Mouse (Mus musculus): Measurements from ENCODE around the gene Rnf145. TPM values are rescaled to one million over a fixed set of nuclear protein-coding genes. Genes with fewer than 3 reads are reported as not detected.
A peak's percentile ranks its signal among the peaks of the same experiment; 100 is the strongest.

The Rnf145 gene
- total RNA-seq, 2 experiments from 2014 or later: 95.9 to 106 TPM

DNA sequence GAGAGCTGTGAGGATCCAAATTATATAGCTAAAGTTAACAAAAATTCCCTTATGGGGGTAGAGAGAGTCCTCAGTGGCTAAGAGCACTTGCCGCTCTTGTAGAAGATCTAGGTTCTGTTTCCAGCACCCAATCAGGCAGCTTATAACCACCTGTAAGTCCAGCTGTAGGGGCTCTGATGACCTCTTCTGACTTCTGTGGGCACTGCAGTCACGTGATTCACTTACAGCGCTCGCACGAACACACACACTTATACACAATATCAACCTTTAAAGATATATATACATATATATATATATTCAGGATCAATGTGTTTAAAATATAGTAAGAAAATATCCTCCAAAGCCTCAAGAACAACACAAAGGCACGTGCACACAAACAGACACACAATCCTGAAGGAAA, 74.3 kb downstream of the Rnf145 start:
- intact Hi-C loops (cut with DNase I): no loop called here
- no peak for DNase-seq (ENCODE audit: extremely low spot score in 1 of 2, low spot score in 2 of 2)

DNA sequence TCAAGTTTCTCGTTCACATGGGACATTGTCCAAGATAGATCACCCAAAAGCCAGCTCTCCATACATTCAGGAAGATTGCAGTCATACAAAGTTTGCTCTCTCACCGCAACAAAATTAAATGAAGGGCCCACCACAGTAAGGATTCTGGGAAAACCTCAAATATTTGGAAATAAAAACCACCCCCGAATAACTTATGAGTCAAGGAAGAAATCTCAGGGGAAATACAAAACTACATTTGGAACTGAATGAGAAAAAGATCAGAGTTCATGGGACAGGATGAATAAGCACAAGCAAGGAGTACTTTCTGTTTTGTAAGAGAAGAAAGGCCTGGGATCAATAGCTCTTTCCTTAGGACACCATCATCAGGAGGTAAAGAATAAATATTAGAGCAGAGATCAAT, 76.0 kb downstream of the Rnf145 start:
- intact Hi-C loops (cut with DNase I): no loop called here
- no peak for DNase-seq (ENCODE audit: extremely low spot score in 1 of 2, low spot score in 2 of 2)

DNA sequence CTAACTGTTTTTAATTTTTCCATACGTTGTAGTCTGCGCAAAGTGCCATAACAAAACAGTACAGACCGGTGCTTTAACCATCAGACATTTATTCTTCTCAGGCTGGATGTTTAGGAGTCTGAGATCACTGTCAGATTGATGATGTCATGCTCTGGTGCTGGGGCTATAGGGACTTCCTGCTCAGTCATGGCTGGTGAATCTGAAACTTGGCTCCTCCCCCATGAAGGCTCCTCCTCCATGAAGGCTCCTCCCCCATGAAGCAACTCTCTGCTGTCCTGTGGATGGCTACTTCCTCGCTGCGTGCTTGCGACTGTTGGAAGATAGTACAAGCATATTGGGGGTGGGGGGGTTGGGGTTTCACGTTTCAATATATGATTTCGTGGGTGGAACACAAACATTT, 88.1 kb downstream of the Rnf145 start:
- DNase-seq (ENCODE audit: extremely low spot score in 1 of 2, low spot score in 2 of 2): no peak
- intact Hi-C loops (cut with DNase I): no loop called here

DNA sequence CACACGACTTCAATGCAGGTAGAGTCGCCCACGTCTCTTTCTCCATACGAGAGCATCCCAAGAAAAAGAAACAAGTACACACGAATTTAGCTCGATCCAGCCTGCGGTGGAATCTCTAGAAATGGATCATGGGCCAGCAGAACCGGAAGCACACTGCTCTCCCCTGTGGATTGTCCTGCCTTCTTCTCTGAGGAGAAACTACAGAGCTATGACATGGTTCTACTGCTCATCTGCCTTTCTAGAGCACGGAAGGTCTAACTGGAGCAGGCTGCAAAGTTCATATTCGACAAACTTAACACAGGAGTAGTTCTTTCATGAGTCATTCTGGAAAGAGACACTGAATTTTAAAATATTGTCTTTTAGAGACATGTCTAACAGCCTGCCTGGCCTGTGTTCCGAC, 89.9 kb downstream of the Rnf145 start:
- no peak for DNase-seq (ENCODE audit: extremely low spot score in 1 of 2, low spot score in 2 of 2)
- intact Hi-C loops (cut with DNase I): no loop called here

DNA sequence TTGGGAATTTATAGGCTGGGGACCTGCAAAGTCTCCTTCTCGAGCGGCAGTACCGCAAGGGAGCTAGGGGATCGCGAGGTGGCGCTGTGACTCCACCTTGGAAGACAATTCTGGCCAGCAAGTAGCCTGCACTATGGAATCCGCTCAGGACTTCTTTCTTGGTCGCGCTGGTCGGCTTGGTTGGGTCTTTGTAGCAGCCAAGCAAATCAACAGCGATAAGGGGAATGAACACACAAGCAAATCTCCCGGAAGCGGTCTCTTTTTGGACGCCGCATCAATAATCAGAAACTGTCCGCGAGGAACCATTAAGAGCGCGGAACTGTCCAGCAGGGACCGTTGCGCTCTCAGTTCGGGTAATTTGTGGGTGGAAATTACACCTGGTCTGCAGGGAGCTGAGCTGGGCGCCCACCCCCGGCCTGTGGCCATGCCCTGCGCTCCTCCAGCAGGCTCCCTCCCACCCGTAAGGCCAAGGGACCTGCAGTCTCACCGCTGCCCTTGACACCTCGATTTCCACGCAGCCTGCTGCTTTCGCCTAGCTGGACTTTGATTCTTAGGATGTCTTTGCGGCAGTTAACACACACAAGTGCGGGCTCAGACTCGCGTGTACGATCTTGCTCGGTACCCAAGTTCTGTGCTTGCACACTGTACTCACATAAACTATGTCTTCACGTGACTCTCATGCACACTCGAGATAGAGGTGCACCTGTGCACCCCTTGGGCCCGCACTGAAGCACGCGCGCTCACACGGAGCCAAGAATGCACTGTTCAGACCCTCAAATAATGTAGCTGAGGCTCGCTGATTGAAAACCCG, 92.4 kb downstream of the Rnf145 start:
- intact Hi-C loops (cut with DNase I): loop anchor here (2.0 to 10.0 kb wide), 4 partner anchors 174 to 1271 kb away; no protein-coding TSS in a partner anchor
- DNase-seq (ENCODE audit: extremely low spot score in 1 of 2, low spot score in 2 of 2): peak; percentile 85 to 90

DNA sequence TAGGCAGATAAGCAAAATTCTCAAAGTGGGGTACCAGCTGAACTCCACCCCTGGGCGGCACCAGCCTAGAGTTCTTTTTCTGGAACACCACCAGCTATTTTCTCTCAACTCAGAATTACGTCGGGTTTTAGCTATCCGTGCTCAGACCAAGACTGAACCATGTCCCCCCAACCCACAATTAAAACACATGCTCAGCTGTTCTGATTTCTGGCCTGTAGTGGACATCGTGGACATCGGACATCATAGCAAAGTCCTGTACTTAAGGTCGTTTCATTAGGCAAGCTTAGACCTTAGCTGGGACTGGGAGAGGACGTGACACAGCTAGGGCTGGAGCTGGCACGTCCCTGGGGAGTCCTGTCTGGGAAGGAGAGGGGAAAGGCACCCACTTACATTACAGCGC, 93.4 kb downstream of the Rnf145 start:
- intact Hi-C loops (cut with DNase I): loop anchor here (5.0 to 10.0 kb wide), 3 partner anchors 173 to 1270 kb away; no protein-coding TSS in a partner anchor
- DNase-seq (ENCODE audit: extremely low spot score in 1 of 2, low spot score in 2 of 2): no peak

DNA sequence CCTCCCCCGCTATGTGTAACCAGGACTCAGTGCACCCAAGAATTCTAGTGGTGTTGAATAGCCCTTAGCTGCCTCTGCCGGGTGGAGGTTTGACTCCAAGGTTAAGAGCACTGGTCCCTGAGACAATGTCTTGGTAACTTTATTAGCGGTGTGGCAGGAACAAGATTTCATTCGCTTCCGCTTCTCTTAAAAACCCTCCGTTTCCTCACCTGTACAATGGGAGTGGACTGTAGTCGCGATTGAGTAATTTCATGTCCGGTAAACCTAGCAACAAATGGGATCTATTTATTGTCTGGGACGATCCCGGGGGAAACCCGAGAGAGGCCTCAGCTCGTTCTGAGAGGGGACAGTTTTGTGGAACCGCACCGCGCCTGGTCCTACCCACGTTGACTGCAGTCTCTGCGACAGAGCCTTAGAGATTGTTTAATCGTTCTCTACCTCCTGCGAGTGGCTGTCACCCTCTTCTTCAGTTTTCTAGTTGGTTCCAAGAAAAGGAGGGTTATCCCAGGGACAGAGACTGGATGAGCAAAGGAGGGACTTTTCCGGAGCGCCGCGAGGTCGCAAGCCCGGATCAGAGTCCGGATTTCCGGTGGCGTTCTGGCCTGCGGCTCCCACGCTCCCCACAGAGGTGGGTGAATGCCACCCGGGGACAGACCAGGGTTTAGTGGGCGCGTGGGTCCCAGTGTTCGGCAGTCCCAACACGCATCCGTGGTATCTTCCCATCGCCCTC, 94.1 kb downstream of the Rnf145 start:
- DNase-seq (ENCODE audit: extremely low spot score in 1 of 2, low spot score in 2 of 2): peak in 1 of 2 experiments; percentile 56
- intact Hi-C loops (cut with DNase I): loop anchor here (5.0 to 10.0 kb wide), 3 partner anchors 172 to 1269 kb away; no protein-coding TSS in a partner anchor

DNA sequence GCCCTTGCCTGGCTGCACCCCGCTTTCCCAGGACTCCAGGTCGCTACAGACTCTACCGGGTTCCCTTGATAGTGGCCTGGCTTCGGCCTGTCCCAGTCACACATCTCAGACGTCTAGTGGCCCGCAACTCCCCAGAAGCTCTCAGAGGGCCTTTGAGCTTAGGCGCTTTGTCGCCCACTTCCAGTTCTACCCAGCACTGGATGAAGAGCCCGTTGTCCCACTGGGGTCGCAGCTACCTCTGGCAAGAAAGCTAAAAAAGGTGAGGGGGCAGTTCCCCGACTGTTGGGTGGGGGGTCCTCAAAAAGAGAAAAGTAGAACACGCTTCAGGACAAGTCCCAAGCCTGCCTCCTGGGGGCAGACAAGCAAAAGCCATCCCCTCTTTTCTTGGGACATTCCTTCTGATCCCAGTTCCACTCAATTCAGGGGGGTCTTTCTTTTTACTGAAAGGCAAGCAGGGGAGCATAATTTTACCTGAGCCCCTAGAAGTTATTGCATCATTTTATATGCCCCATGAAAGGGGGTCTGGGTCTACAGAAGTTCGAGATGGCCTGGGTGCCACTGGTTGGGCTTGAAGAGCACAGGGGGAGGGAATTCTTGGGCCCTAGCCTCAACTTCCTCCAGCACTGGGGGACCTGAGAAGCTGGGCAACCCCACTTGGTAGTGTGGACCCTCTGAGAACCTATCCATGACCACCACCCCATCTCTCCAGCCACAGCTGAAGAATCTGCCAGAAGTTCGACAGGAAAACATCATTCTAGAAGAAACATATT, 94.8 kb downstream of the Rnf145 start:
- intact Hi-C loops (cut with DNase I): loop anchor here (5.0 to 10.0 kb wide), 3 partner anchors 171 to 1269 kb away; no protein-coding TSS in a partner anchor
- peak in 1 of 2 experiments; percentile 22 for DNase-seq (ENCODE audit: extremely low spot score in 1 of 2, low spot score in 2 of 2)

Small RNAs within 50 kb of the gene (microRNA-seq; reads per million reads assigned to microRNA genes)
- gene Gm22121: not detected

Other genes with a start within 250 kb of the Rnf145 start
- not detected for gene Il12b, start 118.9 kb upstream of the Rnf145 start, total RNA-seq (2021)
- gene Ublcp1, start 48.5 kb upstream of the Rnf145 start, total RNA-seq (2021): 10 to 100 TPM; 33.7 to 37.9 TPM
- gene Ebf1, start 98.4 kb downstream of the Rnf145 start, total RNA-seq (2021): 1 to 10 TPM; 3.6 to 5.0 TPM